Mouse (Mus musculus) liver, embryonic 18 days (tissue): ENCODE results near the gene Nrarp. TPM values are rescaled to one million over a fixed set of nuclear protein-coding genes. Genes with fewer than 3 reads are reported as not detected.

Experiments used
- polyA plus RNA-seq: library from polyadenylated mRNA; depleted of rRNA; stranded (reverse); fragments of >200 nt; gene quantifications from 2 replicates; pipeline ENCODE4 v1.2.3, GENCODE M21; 2012; rRNA removed

Nrarp gene
- polyA plus RNA-seq, result 2.5 and 3.5 TPM in 2 replicates

DNA sequence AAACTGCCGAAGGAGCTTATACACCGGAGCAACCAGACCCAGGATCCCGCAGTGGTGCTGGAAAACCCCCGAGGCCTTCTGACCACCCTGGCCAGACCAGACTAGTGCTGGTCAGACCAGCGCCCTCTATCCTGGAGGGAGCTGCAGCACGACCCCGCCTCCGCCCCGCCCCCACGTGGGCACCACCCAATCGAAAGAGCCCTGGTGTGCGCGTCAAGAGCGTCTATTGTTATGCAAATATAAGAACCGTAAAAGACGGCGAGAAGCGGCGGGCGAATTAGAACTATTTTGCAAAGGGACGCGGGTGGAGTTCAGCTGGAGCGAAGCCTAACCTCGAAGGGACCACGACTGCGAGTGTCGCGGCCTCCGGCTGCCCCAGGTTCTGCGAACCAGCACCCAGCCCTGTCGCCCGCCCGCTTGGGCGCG is at the start of gene Nrarp:
Gene Nrarp, plus strand, starts transcription at position 281 of the 426 bp plus-strand sequence.

DNA sequence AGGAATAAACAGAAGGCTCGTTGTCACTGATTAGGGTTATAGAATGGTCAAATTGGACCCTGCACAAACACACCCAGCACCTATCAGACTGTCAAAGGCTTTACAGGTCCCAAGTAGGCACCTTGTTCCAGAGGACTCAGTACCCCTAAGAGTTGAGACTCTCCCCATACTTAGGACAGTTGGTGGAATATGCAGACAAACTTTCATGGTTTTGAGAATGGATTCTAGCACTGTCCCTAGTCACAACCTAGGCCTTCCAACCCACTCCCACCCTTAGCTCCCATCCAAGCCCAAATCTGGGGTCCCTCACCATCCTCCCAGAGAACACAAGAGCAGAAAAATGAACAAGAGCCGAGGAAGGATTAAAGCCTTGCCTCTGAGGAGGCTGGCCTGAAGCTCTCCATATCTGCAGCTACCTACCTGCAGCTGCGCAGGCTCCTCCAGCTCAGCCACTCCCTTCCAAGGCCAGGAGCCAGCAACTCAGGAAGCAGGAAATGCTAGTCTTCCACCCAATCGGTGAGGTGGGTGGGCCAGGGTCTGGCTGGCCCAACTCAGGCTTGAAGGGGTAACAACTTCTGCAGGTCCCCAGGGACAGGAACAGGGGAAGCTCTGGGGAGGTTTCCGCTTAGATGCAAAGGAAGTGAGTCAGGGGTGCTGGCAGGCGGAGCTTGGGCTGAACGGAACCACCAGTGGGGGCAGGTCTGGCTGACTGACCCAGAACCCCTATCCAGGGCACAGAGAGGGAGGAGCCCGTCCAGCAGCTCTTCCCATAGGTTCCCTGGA is 15.8 kb downstream of the Nrarp start, which contains the start of gene Tor4a:
Gene Tor4a, minus strand, starts transcription at position 715 of the 783 bp plus-strand sequence.

DNA sequence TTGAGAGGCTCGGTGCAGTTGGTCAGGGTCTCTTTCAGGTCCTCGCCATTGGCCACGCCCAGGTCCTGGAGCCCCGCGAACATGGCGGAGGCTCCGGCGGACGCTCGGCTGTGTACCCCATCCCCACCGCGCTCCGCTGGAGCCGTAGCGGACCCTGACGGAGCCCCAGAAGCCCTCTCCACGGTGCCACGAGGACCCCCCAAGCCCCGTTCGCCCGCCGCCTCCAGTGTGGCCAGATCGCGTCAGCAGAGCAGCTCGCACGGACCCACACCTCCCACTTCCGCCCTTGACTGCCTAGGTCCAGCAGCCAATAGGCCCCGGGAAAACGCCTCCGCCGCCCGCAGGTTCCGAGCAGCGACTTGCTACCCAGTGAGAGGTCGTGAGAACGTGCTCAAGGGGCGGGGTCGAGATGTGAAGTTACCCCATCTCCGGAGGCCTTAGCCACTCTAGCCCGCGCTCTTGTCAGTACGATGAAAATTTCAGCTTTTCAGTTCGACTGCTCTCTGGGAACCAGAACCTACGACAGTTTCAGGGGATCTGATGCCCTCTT is 30.6 kb downstream of the Nrarp start, which contains the start of gene Nelfb:
Gene Nelfb, minus strand, starts transcription at position 369 of the 550 bp plus-strand sequence.

DNA sequence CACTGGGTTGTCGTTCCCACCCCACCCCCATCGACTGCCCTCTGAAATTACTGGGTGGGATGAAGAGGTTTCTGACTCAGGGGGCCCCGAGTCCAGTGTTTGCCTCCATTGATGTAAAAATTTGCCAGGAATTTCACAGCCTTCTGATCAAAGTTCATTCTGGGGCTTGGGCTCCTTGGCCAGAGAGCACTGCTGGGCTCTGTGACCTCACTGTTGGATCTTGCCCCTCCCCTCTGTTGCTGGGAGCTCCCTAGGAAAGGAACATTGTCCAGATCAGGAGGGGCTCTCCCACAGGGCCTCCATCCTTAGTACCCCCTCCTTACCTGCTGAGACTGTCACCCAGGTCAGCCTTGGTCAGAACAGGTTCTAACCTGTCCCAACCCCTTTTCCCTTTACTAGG is 33.9 kb downstream of the Nrarp start, which contains the start of gene Stpg3:
Gene Stpg3, minus strand, starts transcription at position 194 of the 400 bp plus-strand sequence.

DNA sequence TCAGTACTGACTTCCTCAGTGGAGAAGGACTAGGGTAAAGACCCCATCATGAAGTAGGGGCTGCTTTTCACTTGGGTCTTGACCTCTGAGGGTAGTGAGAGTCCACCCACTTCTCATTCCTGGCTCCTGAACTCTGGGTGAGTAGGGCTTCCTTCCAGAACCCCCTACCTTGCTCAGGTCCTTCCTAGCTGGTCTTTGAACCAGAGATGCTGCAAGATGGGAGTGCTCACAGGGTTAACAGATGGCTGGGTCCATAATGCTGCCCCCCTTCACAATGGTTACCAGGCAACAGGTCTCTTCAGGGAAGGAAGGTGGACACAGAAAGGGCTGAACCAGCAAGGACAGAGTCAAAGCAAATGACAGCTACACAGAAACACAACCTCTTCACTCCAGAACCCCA is 37.9 kb downstream of the Nrarp start, which contains the start of gene Fam166a:
Gene Fam166a, plus strand, starts transcription at position 301 of the 400 bp plus-strand sequence.

GRCm38 (mm10) chr2:25224492-25224765 is 43.9 kb downstream of the Nrarp start, which contains the start of gene Tubb4b:
Gene Tubb4b (minus strand): TSS chr2:25224702.

Other genes with a start within 250 kb of the Nrarp start
- 24.7 and 28.9 TPM in 2 replicates for gene Arrdc1, start 245.5 kb upstream of the Nrarp start, polyA plus RNA-seq
- 9.6 TPM in 2 replicates for gene Zmynd19, start 231.0 kb upstream of the Nrarp start, polyA plus RNA-seq
- gene Dph7, start 218.4 kb upstream of the Nrarp start, polyA plus RNA-seq, result 7.0 and 7.1 TPM in 2 replicates
- 38.0 and 42.6 TPM in 2 replicates for gene Mrpl41, start 205.7 kb upstream of the Nrarp start, polyA plus RNA-seq
- gene Pnpla7, start 204.7 kb upstream of the Nrarp start, polyA plus RNA-seq, result 18.9 and 24.4 TPM in 2 replicates
- gene Nsmf, start 126.4 kb upstream of the Nrarp start, polyA plus RNA-seq, result 31.2 and 35.7 TPM in 2 replicates
- 36.7 and 53.2 TPM in 2 replicates for gene Entpd8, start 100.5 kb upstream of the Nrarp start, polyA plus RNA-seq
- gene Noxa1, start 85.6 kb upstream of the Nrarp start, polyA plus RNA-seq, result 0.72 and 0.76 TPM in 2 replicates
- gene Tor4a, start 16.1 kb downstream of the Nrarp start, polyA plus RNA-seq, result 6.2 and 6.6 TPM in 2 replicates
- 17.8 and 19.8 TPM in 2 replicates for gene Nelfb, start 30.7 kb downstream of the Nrarp start, polyA plus RNA-seq
- gene Stpg3, start 33.9 kb downstream of the Nrarp start, polyA plus RNA-seq, result not detected in 2 replicates
- not detected in 2 replicates for gene Fam166a, start 38.0 kb downstream of the Nrarp start, polyA plus RNA-seq
- 344 and 395 TPM in 2 replicates for gene Tubb4b, start 43.9 kb downstream of the Nrarp start, polyA plus RNA-seq
- gene Slc34a3, start 53.6 kb downstream of the Nrarp start, polyA plus RNA-seq, result 0.05 TPM in 1 of 2 replicates, not detected in the other
- 0.02 TPM in 1 of 2 replicates, not detected in the other for gene Rnf224, start 56.0 kb downstream of the Nrarp start, polyA plus RNA-seq
- 0.78 TPM in 2 replicates for gene Rnf208, start 61.5 kb downstream of the Nrarp start, polyA plus RNA-seq
- not detected in 2 replicates for gene Cysrt1, start 61.7 kb downstream of the Nrarp start, polyA plus RNA-seq
- gene AL732309.1, start 66.1 kb downstream of the Nrarp start, polyA plus RNA-seq, result 4.5 and 4.6 TPM in 2 replicates
- 12.7 and 14.9 TPM in 2 replicates for gene Tmem203, start 74.7 kb downstream of the Nrarp start, polyA plus RNA-seq
- gene Tprn, start 81.9 kb downstream of the Nrarp start, polyA plus RNA-seq, result 2.4 and 3.4 TPM in 2 replicates
- gene Ssna1, start 91.7 kb downstream of the Nrarp start, polyA plus RNA-seq, result 48.3 and 51.8 TPM in 2 replicates
- 19.6 and 21.3 TPM in 2 replicates for gene Anapc2, start 91.7 kb downstream of the Nrarp start, polyA plus RNA-seq
- not detected in 2 replicates for gene Tmem210, start 107.4 kb downstream of the Nrarp start, polyA plus RNA-seq
- gene Lrrc26, start 109.2 kb downstream of the Nrarp start, polyA plus RNA-seq, result 0.05 TPM in 1 of 2 replicates, not detected in the other
- 0.01 TPM in 1 of 2 replicates, not detected in the other for gene Grin1, start 138.4 kb downstream of the Nrarp start, polyA plus RNA-seq
- 5.0 and 5.1 TPM in 2 replicates for gene Man1b1, start 151.6 kb downstream of the Nrarp start, polyA plus RNA-seq
- 16.5 and 17.1 TPM in 2 replicates for gene Dpp7, start 175.6 kb downstream of the Nrarp start, polyA plus RNA-seq
- 7.3 and 8.2 TPM in 2 replicates for gene Uap1l1, start 184.9 kb downstream of the Nrarp start, polyA plus RNA-seq
- 8.4 and 10.1 TPM in 2 replicates for gene Sapcd2, start 191.6 kb downstream of the Nrarp start, polyA plus RNA-seq
- gene Entpd2, start 215.1 kb downstream of the Nrarp start, polyA plus RNA-seq, result 6.0 and 7.2 TPM in 2 replicates
- 6.9 and 7.6 TPM in 2 replicates for gene Npdc1, start 218.6 kb downstream of the Nrarp start, polyA plus RNA-seq
- gene Fut7, start 242.5 kb downstream of the Nrarp start, polyA plus RNA-seq, result 0.87 and 0.96 TPM in 2 replicates
- gene Abca2, start 247.9 kb downstream of the Nrarp start, polyA plus RNA-seq, result 2.1 and 2.4 TPM in 2 replicates